Mouse (Mus musculus) kidney, postnatal 0 days (tissue): ENCODE results near the gene Timp3. TPM values are rescaled to one million over a fixed set of nuclear protein-coding genes. Genes with fewer than 3 reads are reported as not detected.

ENCODE experiments used
- ATAC-seq: fragments of 200-750 bp; cut with Nextera tagmentation; replicated peaks from 2 replicates; pipeline ENCODE4 v1.8.0; 2017; ENCODE audit warnings: low read depth, moderate number of reproducible peaks, moderate TSS enrichment, moderate library complexity; ENCODE audit not compliant: low FRiP score
- DNase-seq: peaks from one replicate; pipeline ENCODE4 v3.0.0-alpha.2; 2016; ENCODE audit warnings: low spot score
- H3K27ac ChIP-seq: fragments of 300-500 bp; sonication (generic); 2 replicates; pipeline ENCODE4 v1.5.1; 2014; ENCODE audit warnings: mild to moderate bottlenecking
- H3K27me3 ChIP-seq: fragments of 300-500 bp; sonication (generic); 2 replicates; pipeline ENCODE4 v1.6.1; 2014; ENCODE audit warnings: low read length, mixed read lengths; ENCODE audit not compliant: insufficient read depth
- H3K36me3 ChIP-seq: fragments of 300-500 bp; sonication (generic); 2 replicates; pipeline ENCODE4 v1.6.1; 2014; ENCODE audit warnings: low read length, mixed read lengths; ENCODE audit not compliant: insufficient read depth
- H3K4me1 ChIP-seq: fragments of 300-500 bp; sonication (generic); replicated peaks from 2 replicates; pipeline ENCODE4 v1.6.1; 2014; ENCODE audit warnings: antibody characterized with exemption, low read length, mixed read lengths; ENCODE audit not compliant: insufficient read depth
- H3K4me2 ChIP-seq: fragments of 300-500 bp; sonication (generic); 2 replicates; pipeline ENCODE4 v1.6.1; 2014; ENCODE audit warnings: mild to moderate bottlenecking, low read length, moderate library complexity, mixed read lengths
- H3K4me3 ChIP-seq: fragments of 300-500 bp; sonication (generic); replicated peaks from 2 replicates; pipeline ENCODE4 v1.5.1; 2014; ENCODE audit warnings: low read depth, low read length
- H3K9ac ChIP-seq: fragments of 300-500 bp; sonication (generic); 2 replicates; pipeline ENCODE4 v1.6.1; 2014; ENCODE audit warnings: low read depth, low read length
- H3K9me3 ChIP-seq: fragments of 300-500 bp; sonication (generic); replicated peaks from 2 replicates; pipeline ENCODE4 v1.6.1; 2016; ENCODE audit warnings: low read length, inconsistent platforms, mixed read lengths
- CTCF ChIP-seq: IDR thresholded peaks from 2 replicates; pipeline ENCODE4 v1.5.1; 2016; ENCODE audit warnings: antibody characterized with exemption, low read depth, mild to moderate bottlenecking, moderate library complexity
- WGBS: fragments of 180-500 bp; shearing (Covaris S2); extraction: QIAGEN DNeasy Blood & Tissue Kit; methylation state at CpG from one replicate; pipeline ENCODE4 v1.1.7; 2014; 5-methylcytosine and 5-hydroxymethylcytosine counted together
- polyA plus RNA-seq: library from polyadenylated mRNA; unstranded; fragments of >200 nt; fragmentation: Nextera tagmentation; extraction: Ambion mirVana; gene quantifications from 2 replicates; pipeline ENCODE4 v1.2.1, GENCODE M21; 2015

Timp3 gene
- polyA plus RNA-seq, 1 experiment from 2014 or later: 87.4 TPM

DNA sequence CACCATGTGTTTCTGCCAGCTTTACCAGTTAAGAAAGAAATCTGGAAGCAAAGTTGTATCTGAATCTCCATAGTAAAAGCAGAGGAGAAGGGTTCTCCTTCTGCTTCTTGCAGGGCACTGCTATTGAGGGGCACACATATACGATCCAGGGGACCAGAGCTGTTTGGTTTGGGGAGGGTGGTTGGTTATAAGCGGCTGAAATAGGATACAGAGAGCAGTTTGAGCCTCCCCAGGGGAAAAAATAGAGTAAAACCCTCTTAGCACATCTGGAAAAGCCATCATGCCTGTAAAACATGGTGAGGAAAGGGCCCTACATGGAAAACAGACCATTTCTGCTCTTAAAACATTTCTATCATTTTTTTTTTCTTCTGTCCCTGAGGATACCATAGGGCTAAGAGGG lies 21.7 kb upstream of the Timp3 start:
- Histone ChIP-seq H3K4me1 (no peaks in the 10 kb centered on the region), H3K4me3 (no peak overlapping the region), H3K36me3 (no peaks in the 10 kb centered on the region), H3K9me3 (no peaks in the 10 kb centered on the region), H3K4me2 (no peak overlapping the region), H3K9ac (no peak overlapping the region), H3K27me3 (no peaks in the 10 kb centered on the region), H3K27ac (no peak overlapping the region)
- 60% methylated on average over 2 of the region's 2 CpGs for WGBS
- TF ChIP-seq CTCF: no peak
- ATAC-seq: no peak
- DNase-seq: no peak

GRCm38 (mm10) chr10:86279579-86280168 lies 20.5 kb upstream of the Timp3 start:
- WGBS: 91% methylated on average over 7 of the region's 7 CpGs
- no peaks in the 10 kb centered on the region for H3K36me3 ChIP-seq
- H3K4me2 ChIP-seq: no peak overlapping the region
- H3K27me3 ChIP-seq: no peaks in the 10 kb centered on the region
- DNase-seq: no peak
- no peaks in the 10 kb centered on the region for H3K4me1 ChIP-seq
- H3K4me3 ChIP-seq: no peak overlapping the region
- H3K9ac ChIP-seq: no peak overlapping the region
- H3K27ac ChIP-seq: no peak overlapping the region
- TF ChIP-seq CTCF: no peak
- ATAC-seq: no peak
- H3K9me3 ChIP-seq: no peaks in the 10 kb centered on the region

DNA sequence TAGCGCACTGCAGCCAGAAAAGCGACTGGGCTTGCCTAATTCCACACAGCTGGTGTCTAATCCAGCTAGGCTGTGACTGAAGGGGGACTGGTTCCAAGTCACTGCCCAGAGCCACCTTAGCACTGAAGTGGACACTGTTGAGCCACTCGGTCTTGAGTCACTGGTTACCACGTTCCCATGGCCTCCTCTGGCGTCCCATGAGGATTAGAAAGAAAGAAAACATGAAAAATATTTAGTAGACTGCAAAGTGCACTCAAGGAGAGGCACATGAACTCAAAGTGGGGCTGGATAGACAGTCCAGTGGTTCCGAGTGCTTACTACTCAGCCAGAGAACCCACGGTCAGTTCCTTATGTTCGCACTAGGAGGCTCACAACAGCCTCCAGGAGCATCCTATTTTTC lies 18.9 kb upstream of the Timp3 start:
- no peak overlapping the region for H3K4me2 ChIP-seq
- no peak overlapping the region for H3K27ac ChIP-seq
- H3K27me3 ChIP-seq: no peaks in the 10 kb centered on the region
- no peak for TF ChIP-seq CTCF
- 79% methylated on average over 8 of the region's 8 CpGs for WGBS
- DNase-seq (no peak), ATAC-seq (no peak)
- no peak overlapping the region for H3K4me3 ChIP-seq
- no peaks in the 10 kb centered on the region for H3K9me3 ChIP-seq
- H3K36me3 ChIP-seq: no peaks in the 10 kb centered on the region
- no peaks in the 10 kb centered on the region for H3K4me1 ChIP-seq
- no peak overlapping the region for H3K9ac ChIP-seq

DNA sequence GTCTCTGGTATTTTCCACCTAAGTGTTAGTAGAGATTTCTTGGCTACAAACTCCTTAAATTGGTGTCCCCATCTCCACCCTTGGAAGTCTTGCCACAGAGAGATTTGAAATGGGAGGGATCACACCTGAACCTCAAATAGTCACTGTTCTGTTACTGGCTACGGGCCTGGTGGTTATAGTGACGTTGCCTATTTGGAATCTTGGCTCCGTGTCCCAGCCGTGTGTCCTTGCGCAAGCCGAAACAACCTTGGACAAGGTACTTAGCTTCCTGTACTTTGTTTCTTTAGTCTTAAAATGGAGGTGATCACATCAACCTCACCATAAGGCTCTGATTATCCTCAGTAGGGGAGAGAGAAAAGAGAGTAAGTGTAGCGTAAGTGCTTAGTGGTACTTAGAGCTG lies 13.7 kb upstream of the Timp3 start:
- TF ChIP-seq CTCF: no peak
- no peak overlapping the region for H3K27ac ChIP-seq
- H3K4me1 ChIP-seq: no peaks in the 10 kb centered on the region
- no peaks in the 10 kb centered on the region for H3K27me3 ChIP-seq
- 90% methylated on average over 7 of the region's 7 CpGs for WGBS
- ATAC-seq (no peak), DNase-seq (no peak)
- H3K9me3 ChIP-seq: no peaks in the 10 kb centered on the region
- H3K4me2 ChIP-seq: no peak overlapping the region
- no peak overlapping the region for H3K9ac ChIP-seq
- no peak overlapping the region for H3K4me3 ChIP-seq
- no peaks in the 10 kb centered on the region for H3K36me3 ChIP-seq

DNA sequence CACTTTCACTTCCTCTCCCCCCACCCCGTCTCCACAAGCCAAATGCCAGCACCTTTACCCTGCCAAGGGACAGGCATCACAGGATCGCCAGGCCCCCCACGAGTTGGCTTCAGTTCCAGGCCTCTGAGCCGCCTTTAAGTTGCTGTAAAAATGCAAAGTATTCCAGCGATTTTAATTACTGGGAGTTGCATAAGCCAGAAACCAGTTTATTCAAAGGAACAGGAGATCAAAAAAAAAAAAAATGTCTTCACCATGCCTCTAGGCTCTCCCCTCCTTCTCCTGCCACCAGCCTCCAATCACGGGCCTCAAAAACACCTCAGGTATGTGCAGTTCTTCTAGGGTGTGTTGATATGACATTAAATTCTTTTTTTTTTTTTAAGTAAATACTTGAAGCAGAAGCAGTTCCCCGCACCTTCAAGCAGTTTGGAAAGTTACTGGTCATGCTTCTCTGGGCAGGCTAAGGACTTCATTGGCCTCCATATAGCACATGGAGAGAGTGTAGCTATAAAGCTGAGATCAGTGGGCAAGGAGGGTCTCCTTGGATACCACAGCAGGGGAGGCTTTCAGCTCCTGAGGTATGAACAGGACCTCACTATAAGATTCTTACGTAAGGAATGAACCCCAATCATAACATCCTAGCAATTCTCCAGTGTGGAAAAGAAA lies 9.9 kb upstream of the Timp3 start:
- DNase-seq (peak; percentile 75), ATAC-seq (peak; percentile 78; the same call in 1 of the 2 replicates)
- Histone ChIP-seq H3K4me1 (peaks cover under 1% of the 10 kb centered on the region; the same call in 1 of the 2 replicates), H3K27me3 (no peaks in the 10 kb centered on the region), H3K4me3 (no peak overlapping the region), H3K9ac (no peak overlapping the region), H3K27ac (peak overlapping the region; percentile 64), H3K36me3 (no peaks in the 10 kb centered on the region), H3K4me2 (no peak overlapping the region), H3K9me3 (no peaks in the 10 kb centered on the region)
- 46% methylated on average over 8 of the region's 8 CpGs for WGBS
- TF ChIP-seq CTCF: no peak

DNA sequence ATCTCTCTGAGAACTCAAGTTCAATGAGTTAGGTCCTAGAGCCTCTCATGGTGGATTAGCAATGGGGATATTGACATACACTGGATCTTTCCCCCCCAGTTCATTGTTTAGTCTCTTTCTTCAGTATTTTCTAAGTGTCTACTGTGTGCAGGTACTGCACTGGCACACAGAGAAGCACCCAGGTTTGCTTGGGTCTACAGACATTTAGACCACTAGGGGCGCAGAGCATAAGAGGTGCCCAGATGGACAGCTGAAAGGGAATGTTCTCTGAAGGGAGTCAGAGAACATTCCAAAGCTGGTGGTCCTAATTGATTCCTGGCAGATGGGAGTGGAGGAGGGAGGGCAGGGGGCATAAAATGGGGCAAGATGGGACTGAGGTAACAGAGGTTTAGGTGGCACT lies 6.3 kb upstream of the Timp3 start:
- Histone ChIP-seq H3K4me3 (no peak overlapping the region), H3K36me3 (no peaks in the 10 kb centered on the region), H3K4me2 (no peak overlapping the region), H3K9me3 (no peaks in the 10 kb centered on the region), H3K4me1 (peaks cover 8% of the 10 kb centered on the region), H3K9ac (no peak overlapping the region), H3K27ac (no peak overlapping the region), H3K27me3 (no peaks in the 10 kb centered on the region)
- ATAC-seq (no peak), DNase-seq (no peak)
- 93% methylated on average over 1 of the region's 1 CpGs for WGBS
- peak; percentile 45; the same call in 1 of the 2 replicates for TF ChIP-seq CTCF
